Mouse (Mus musculus): ENCODE results near the gene Ddc. TPM values are rescaled to one million over a fixed set of nuclear protein-coding genes. Genes with fewer than 3 reads are reported as not detected.

Ddc gene
- polyA plus RNA-seq, 1 experiment from 2014 or later = 11.9 TPM

DNA sequence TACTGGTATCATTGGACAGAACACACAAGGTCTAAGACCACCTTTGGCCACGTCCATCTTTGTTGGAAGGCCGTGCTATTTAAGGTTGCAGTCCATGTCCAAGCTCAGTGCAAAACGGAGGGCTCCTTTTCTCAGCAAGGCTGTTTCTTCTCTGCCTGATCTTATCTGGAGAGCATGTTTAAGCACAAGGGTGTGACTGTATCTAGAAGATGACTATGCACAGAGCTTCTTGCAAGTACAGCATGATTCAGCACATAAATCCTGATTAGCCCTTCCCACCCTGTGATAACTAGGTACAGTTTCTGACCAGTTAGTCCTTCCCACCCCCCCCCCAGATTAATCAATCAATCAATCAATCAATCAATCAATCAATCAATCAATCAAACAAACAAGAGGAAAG lies 25.4 kb upstream of the Ddc start:
- Histone ChIP-seq H3K27ac (ENCODE audit: low read depth, low read length) (no peak overlapping the region), H3K4me2 (ENCODE audit: low read length) (no peak overlapping the region), H3K9ac (ENCODE audit: low read depth, low read length) (no peak overlapping the region), H3K9me3 (ENCODE audit: control insufficient read depth, low read length) (no peaks in the 10 kb centered on the region), H3K4me3 (ENCODE audit: low read length) (no peak overlapping the region), H3K27me3 (replicated peaks; ENCODE audit: control insufficient read depth, insufficient read depth, low read length) (no peaks in the 10 kb centered on the region), H3K4me1 (ENCODE audit: control insufficient read depth, insufficient read depth, low read depth, low read length) (no peaks in the 10 kb centered on the region), H3K36me3 (ENCODE audit: control insufficient read depth, insufficient read depth, low read length) (no peaks in the 10 kb centered on the region)
- ATAC-seq = no peak
- 89% methylated on average over 3 of the region's 3 CpGs for WGBS

- 81% methylated on average over 2 of the region's 2 CpGs for WGBS
- Histone ChIP-seq H3K36me3 (ENCODE audit: control insufficient read depth, insufficient read depth, low read length) (no peaks in the 10 kb centered on the region), H3K4me3 (ENCODE audit: low read length) (no peak overlapping the region), H3K9me3 (ENCODE audit: control insufficient read depth, low read length) (no peaks in the 10 kb centered on the region), H3K4me2 (ENCODE audit: low read length) (no peak overlapping the region), H3K4me1 (ENCODE audit: control insufficient read depth, insufficient read depth, low read depth, low read length) (no peaks in the 10 kb centered on the region), H3K27ac (ENCODE audit: low read depth, low read length) (no peak overlapping the region), H3K9ac (ENCODE audit: low read depth, low read length) (no peak overlapping the region), H3K27me3 (replicated peaks; ENCODE audit: control insufficient read depth, insufficient read depth, low read length) (no peaks in the 10 kb centered on the region)
- no peak for ATAC-seq
Measured at GRCm38 (mm10) chr11:11922106-11922505, 24.2 kb upstream of the Ddc start.

DNA sequence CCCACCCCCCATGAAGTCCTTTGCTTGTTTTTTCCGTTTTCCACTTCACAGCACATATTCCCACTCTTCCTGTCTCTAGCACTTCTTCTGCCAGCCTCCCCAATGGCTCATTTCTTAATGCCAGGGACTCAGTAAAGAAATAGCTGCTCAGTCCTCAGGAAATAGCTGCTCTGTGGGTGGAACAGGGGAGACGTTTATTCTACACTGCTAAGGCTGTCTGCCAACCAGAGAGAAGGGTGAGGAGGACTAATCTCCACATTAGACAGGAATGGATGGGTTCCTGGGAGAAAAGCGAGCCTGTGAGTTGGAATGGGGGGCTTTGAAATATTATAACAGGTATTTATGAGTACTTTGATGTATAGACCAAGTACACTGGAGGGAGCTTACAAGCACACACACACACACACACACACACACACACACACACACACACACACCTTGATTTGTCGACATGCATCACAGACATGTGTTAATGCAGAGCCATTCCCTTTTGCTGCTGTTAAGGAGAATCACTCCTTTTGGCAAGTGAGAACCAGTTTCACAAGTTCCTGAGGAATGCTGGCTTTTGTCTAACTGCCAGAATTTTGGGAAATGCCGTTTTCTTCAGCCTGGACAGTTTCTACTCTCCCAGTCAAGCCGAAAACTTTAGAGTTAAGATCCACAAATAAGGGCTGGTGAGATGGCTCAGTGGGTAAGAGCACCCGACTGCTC lies 9.9 kb upstream of the Ddc start:
- 61% methylated on average over 7 of the region's 7 CpGs for WGBS
- no peaks in the 10 kb centered on the region for H3K36me3 ChIP-seq (ENCODE audit: control insufficient read depth, insufficient read depth, low read length)
- no peak overlapping the region for H3K27ac ChIP-seq (ENCODE audit: low read depth, low read length)
- H3K4me1 ChIP-seq (ENCODE audit: control insufficient read depth, insufficient read depth, low read depth, low read length) = no peaks in the 10 kb centered on the region
- no peak overlapping the region for H3K9ac ChIP-seq (ENCODE audit: low read depth, low read length)
- no peaks in the 10 kb centered on the region for H3K9me3 ChIP-seq (ENCODE audit: control insufficient read depth, low read length)
- H3K4me3 ChIP-seq (ENCODE audit: low read length) = no peak overlapping the region
- no peak overlapping the region for H3K4me2 ChIP-seq (ENCODE audit: low read length)
- H3K27me3 ChIP-seq (replicated peaks; ENCODE audit: control insufficient read depth, insufficient read depth, low read length) = no peaks in the 10 kb centered on the region
- no peak for ATAC-seq

DNA sequence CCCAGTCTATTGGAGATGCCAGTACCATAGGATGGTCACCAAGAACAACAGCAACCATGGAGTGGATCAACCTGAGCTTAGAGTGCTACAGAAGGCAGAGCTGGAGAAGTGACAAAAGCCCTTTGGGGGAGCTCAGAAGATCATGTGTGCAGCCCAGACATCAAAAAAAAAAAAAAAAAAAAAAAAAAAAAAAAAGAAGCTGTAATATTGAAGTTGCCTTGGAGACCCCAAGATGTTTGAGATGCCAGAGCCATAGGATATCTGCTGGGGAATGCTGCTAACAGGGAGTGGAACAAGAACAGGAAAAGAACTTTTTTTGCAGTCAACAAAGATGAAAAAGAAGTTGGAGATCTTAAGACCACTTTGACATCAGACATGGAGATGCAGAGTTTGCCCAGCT lies 7.6 kb upstream of the Ddc start:
- ATAC-seq = no peak
- H3K4me3 ChIP-seq (ENCODE audit: low read length) = no peak overlapping the region
- no peaks in the 10 kb centered on the region for H3K9me3 ChIP-seq (ENCODE audit: control insufficient read depth, low read length)
- no peaks in the 10 kb centered on the region for H3K4me1 ChIP-seq (ENCODE audit: control insufficient read depth, insufficient read depth, low read depth, low read length)
- no peak overlapping the region for H3K4me2 ChIP-seq (ENCODE audit: low read length)
- H3K9ac ChIP-seq (ENCODE audit: low read depth, low read length) = no peak overlapping the region
- no peaks in the 10 kb centered on the region for H3K27me3 ChIP-seq (replicated peaks; ENCODE audit: control insufficient read depth, insufficient read depth, low read length)
- no peak overlapping the region for H3K27ac ChIP-seq (ENCODE audit: low read depth, low read length)
- no peaks in the 10 kb centered on the region for H3K36me3 ChIP-seq (ENCODE audit: control insufficient read depth, insufficient read depth, low read length)

- no peak overlapping the region for H3K4me2 ChIP-seq (ENCODE audit: low read length)
- no peaks in the 10 kb centered on the region for H3K36me3 ChIP-seq (ENCODE audit: control insufficient read depth, insufficient read depth, low read length)
- 62% methylated on average over 5 of the region's 5 CpGs for WGBS
- ATAC-seq = no peak
- H3K9ac ChIP-seq (ENCODE audit: low read depth, low read length) = no peak overlapping the region
- H3K4me1 ChIP-seq (ENCODE audit: control insufficient read depth, insufficient read depth, low read depth, low read length) = no peaks in the 10 kb centered on the region
- H3K27ac ChIP-seq (ENCODE audit: low read depth, low read length) = no peak overlapping the region
- H3K9me3 ChIP-seq (ENCODE audit: control insufficient read depth, low read length) = no peaks in the 10 kb centered on the region
- H3K27me3 ChIP-seq (replicated peaks; ENCODE audit: control insufficient read depth, insufficient read depth, low read length) = no peaks in the 10 kb centered on the region
- H3K4me3 ChIP-seq (ENCODE audit: low read length) = no peak overlapping the region
Measured at GRCm38 (mm10) chr11:11904995-11905394, 7.1 kb upstream of the Ddc start.

DNA sequence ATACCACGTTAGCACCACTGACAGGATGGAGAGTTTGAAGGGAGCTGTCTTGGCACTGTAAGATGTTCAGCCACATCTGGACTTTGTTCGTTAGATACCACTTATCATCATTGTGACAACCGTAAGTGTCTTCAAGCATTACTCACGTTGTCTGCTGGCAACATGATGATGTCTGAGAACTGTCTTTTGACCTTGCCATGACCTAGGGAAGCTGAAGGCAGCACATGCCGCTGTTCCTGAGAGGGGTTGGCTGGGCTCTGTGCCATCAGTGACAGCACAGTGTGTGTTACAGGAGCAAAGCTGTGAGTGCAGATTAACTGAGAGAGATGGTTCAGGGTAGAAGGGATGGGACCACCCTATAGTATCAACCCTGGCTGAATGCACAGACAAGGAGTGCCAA lies 3.6 kb upstream of the Ddc start:
- no peaks in the 10 kb centered on the region for H3K27me3 ChIP-seq (replicated peaks; ENCODE audit: control insufficient read depth, insufficient read depth, low read length)
- no peak overlapping the region for H3K4me3 ChIP-seq (ENCODE audit: low read length)
- H3K9me3 ChIP-seq (ENCODE audit: control insufficient read depth, low read length) = no peaks in the 10 kb centered on the region
- no peak overlapping the region for H3K4me2 ChIP-seq (ENCODE audit: low read length)
- no peak overlapping the region for H3K9ac ChIP-seq (ENCODE audit: low read depth, low read length)
- no peak for ATAC-seq
- H3K36me3 ChIP-seq (ENCODE audit: control insufficient read depth, insufficient read depth, low read length) = no peaks in the 10 kb centered on the region
- H3K27ac ChIP-seq (ENCODE audit: low read depth, low read length) = no peak overlapping the region
- 68% methylated on average over 5 of the region's 5 CpGs for WGBS
- H3K4me1 ChIP-seq (ENCODE audit: control insufficient read depth, insufficient read depth, low read depth, low read length) = no peaks in the 10 kb centered on the region

DNA sequence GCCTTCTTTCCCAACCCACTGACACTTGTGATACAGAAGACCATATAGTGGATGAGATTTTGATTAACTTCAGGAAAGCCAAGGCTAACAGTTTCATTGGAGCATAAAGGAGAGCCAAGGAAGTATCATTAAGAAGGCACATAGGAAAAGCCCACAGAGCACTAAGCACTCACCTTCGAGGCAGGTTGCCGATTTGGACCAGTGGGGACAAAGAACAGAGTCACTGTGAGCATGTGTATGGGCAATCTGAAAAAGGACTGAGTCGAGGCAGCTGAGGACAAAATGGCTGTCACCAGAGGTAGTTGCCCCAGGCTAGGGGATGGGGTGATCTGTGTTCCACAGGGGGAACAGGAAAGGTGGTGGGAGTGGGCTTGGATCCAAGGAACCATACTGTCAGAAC lies 552 bp upstream of the Ddc start:
- no peak for ATAC-seq
- Histone ChIP-seq H3K9me3 (ENCODE audit: control insufficient read depth, low read length) (no peaks in the 10 kb centered on the region), H3K36me3 (ENCODE audit: control insufficient read depth, insufficient read depth, low read length) (no peaks in the 10 kb centered on the region), H3K4me3 (ENCODE audit: low read length) (no peak overlapping the region), H3K27me3 (replicated peaks; ENCODE audit: control insufficient read depth, insufficient read depth, low read length) (no peaks in the 10 kb centered on the region), H3K9ac (ENCODE audit: low read depth, low read length) (no peak overlapping the region), H3K27ac (ENCODE audit: low read depth, low read length) (no peak overlapping the region), H3K4me2 (ENCODE audit: low read length) (no peak overlapping the region), H3K4me1 (ENCODE audit: control insufficient read depth, insufficient read depth, low read depth, low read length) (no peaks in the 10 kb centered on the region)
- WGBS = 86% methylated on average over 3 of the region's 3 CpGs

DNA sequence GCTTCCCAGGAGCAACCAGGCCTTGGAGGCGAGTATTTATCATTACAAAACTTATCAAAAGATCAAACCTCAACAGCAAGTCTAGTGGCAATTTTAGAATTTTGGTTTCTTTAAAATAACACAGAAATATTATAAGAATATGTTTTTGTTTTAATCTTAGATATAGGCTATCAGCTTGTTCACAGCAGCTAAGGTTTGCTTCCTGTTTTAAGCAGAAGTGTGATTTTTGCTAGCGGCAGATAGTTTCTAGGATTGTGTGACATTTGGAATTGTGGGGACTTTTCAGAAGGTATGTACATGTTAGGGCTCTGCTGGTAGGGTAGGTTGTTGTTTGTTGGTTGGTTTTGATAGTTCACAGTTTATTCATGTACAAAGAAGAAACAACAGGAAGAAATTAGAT lies 2.5 kb downstream of the Ddc start:
- no peaks in the 10 kb centered on the region for H3K27me3 ChIP-seq (replicated peaks; ENCODE audit: control insufficient read depth, insufficient read depth, low read length)
- no peaks in the 10 kb centered on the region for H3K36me3 ChIP-seq (ENCODE audit: control insufficient read depth, insufficient read depth, low read length)
- H3K27ac ChIP-seq (ENCODE audit: low read depth, low read length) = no peak overlapping the region
- WGBS = 95% methylated on average over 2 of the region's 2 CpGs
- H3K4me2 ChIP-seq (ENCODE audit: low read length) = no peak overlapping the region
- H3K9me3 ChIP-seq (ENCODE audit: control insufficient read depth, low read length) = no peaks in the 10 kb centered on the region
- H3K4me1 ChIP-seq (ENCODE audit: control insufficient read depth, insufficient read depth, low read depth, low read length) = no peaks in the 10 kb centered on the region
- no peak overlapping the region for H3K4me3 ChIP-seq (ENCODE audit: low read length)
- no peak for ATAC-seq
- H3K9ac ChIP-seq (ENCODE audit: low read depth, low read length) = no peak overlapping the region

DNA sequence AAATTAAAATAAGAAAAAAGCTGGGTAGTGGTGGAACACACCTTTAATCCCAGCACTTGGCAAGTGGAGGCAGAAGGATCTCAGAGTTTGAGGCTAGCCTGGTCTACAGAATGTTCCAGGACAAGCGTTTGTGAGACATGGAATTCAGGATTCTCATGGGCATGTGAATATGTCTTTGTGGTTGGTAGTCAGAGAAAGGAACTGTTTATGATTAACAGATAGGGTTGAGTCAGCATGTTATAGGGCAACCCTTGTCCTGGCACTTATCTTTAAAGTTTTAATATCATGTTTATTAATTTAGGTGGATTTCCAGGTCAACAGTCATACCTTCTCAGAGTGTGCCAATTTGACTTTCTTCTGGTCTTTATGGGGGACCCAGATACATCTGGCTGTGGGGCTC lies 4.2 kb downstream of the Ddc start:
- no peak overlapping the region for H3K27ac ChIP-seq (ENCODE audit: low read depth, low read length)
- no peak for ATAC-seq
- no peaks in the 10 kb centered on the region for H3K27me3 ChIP-seq (replicated peaks; ENCODE audit: control insufficient read depth, insufficient read depth, low read length)
- no peaks in the 10 kb centered on the region for H3K9me3 ChIP-seq (ENCODE audit: control insufficient read depth, low read length)
- H3K36me3 ChIP-seq (ENCODE audit: control insufficient read depth, insufficient read depth, low read length) = no peaks in the 10 kb centered on the region
- H3K4me2 ChIP-seq (ENCODE audit: low read length) = no peak overlapping the region
- no peaks in the 10 kb centered on the region for H3K4me1 ChIP-seq (ENCODE audit: control insufficient read depth, insufficient read depth, low read depth, low read length)
- H3K9ac ChIP-seq (ENCODE audit: low read depth, low read length) = no peak overlapping the region
- no peak overlapping the region for H3K4me3 ChIP-seq (ENCODE audit: low read length)
- WGBS = 83% methylated on average over 1 of the region's 1 CpGs

Measured in hindbrain, embryonic 16.5 days (tissue).